Mouse (Mus musculus): Measurements from ENCODE around the gene Slc6a3. TPM values are rescaled to one million over a fixed set of nuclear protein-coding genes. Genes with fewer than 3 reads are reported as not detected.

The Slc6a3 gene
- polyA plus RNA-seq, 1 experiment, result 0.08 TPM

DNA sequence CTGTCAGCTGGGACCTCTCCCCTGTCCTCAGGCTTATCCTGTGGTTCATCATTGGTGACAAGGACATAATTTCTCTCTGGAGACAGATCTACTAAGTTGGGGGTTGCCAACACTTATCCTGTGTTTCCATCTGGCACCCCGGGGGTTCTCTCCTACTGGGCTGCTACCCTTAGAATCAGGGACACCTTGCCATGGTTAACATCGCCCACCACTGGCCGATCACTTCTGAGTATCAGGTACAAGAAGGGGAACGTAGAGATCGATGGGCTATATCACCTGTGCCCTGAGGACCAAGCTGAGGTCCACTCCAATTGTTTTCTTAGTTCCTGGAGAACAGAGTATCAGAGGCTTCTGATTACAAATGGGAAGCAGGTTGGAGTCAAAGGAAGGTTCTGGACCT is 27.7 kb downstream of the Slc6a3 start:
- TF ChIP-seq POLR2A (IDR thresholded peaks at IDR 0.05; ENCODE audit: extremely low read depth, insufficient read depth, low read length) (no peak), CTCF (IDR thresholded peaks at IDR 0.05; ENCODE audit: extremely low read depth, insufficient read depth, low read length) (no peak)
- Histone ChIP-seq H3K4me3 (ENCODE audit: insufficient read depth, low read length) (no peak overlapping the region), H3K27ac (ENCODE audit: insufficient read depth, low read length) (no peak overlapping the region), H3K4me1 (ENCODE audit: control insufficient read depth, insufficient read depth, low read length) (no peaks in the 10 kb centered on the region)

GRCm38 (mm10) chr13:73575051-73575450 is 38.5 kb downstream of the Slc6a3 start:
- H3K4me3 ChIP-seq (ENCODE audit: insufficient read depth, low read length), result no peak overlapping the region
- no peaks in the 10 kb centered on the region for H3K4me1 ChIP-seq (ENCODE audit: control insufficient read depth, insufficient read depth, low read length)
- H3K27ac ChIP-seq (ENCODE audit: insufficient read depth, low read length), result no peak overlapping the region
- no peak for TF ChIP-seq POLR2A (IDR thresholded peaks at IDR 0.05; ENCODE audit: extremely low read depth, insufficient read depth, low read length)
- no peak for TF ChIP-seq CTCF (IDR thresholded peaks at IDR 0.05; ENCODE audit: extremely low read depth, insufficient read depth, low read length)

GRCm38 (mm10) chr13:73577277-73577676 is 40.7 kb downstream of the Slc6a3 start:
- TF ChIP-seq POLR2A (IDR thresholded peaks at IDR 0.05; ENCODE audit: extremely low read depth, insufficient read depth, low read length), result no peak
- TF ChIP-seq CTCF (IDR thresholded peaks at IDR 0.05; ENCODE audit: extremely low read depth, insufficient read depth, low read length), result no peak
- no peak overlapping the region for H3K4me3 ChIP-seq (ENCODE audit: insufficient read depth, low read length)
- no peaks in the 10 kb centered on the region for H3K4me1 ChIP-seq (ENCODE audit: control insufficient read depth, insufficient read depth, low read length)
- no peak overlapping the region for H3K27ac ChIP-seq (ENCODE audit: insufficient read depth, low read length)

DNA sequence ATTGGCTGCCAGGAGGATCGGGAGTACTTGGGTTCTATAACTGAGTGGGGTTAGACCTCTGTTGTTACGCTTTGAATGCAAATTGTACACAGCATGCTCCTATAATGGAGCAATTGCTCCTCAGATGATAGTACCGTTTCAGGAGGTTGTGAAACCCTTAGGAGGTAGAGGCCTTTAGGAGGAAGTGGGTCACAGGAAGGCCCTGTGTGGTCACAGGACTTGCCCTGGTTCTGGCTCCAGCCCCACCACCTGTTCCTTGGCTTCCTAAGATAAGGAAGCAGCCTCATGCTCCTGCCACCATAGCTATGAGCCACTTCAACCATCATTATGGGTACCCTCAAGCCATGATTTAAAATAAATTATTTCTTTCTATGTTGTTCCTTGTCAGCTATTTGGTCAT is 54.9 kb downstream of the Slc6a3 start:
- TF ChIP-seq CTCF (IDR thresholded peaks at IDR 0.05; ENCODE audit: extremely low read depth, insufficient read depth, low read length) (no peak), POLR2A (IDR thresholded peaks at IDR 0.05; ENCODE audit: extremely low read depth, insufficient read depth, low read length) (no peak)
- no peaks in the 10 kb centered on the region for H3K4me1 ChIP-seq (ENCODE audit: control insufficient read depth, insufficient read depth, low read length)

GRCm38 (mm10) chr13:73592546-73592945 is 56.0 kb downstream of the Slc6a3 start:
- H3K4me3 ChIP-seq (ENCODE audit: insufficient read depth, low read length), result no peak overlapping the region
- H3K4me1 ChIP-seq (ENCODE audit: control insufficient read depth, insufficient read depth, low read length), result no peaks in the 10 kb centered on the region
- TF ChIP-seq CTCF (IDR thresholded peaks at IDR 0.05; ENCODE audit: extremely low read depth, insufficient read depth, low read length) (no peak), POLR2A (IDR thresholded peaks at IDR 0.05; ENCODE audit: extremely low read depth, insufficient read depth, low read length) (no peak)
- no peak overlapping the region for H3K27ac ChIP-seq (ENCODE audit: insufficient read depth, low read length)

More for the DNA sequence above, 54.9 kb downstream of the Slc6a3 start:
- Histone ChIP-seq H3K4me3 (ENCODE audit: insufficient read depth, low read length) (no peak overlapping the region), H3K27ac (ENCODE audit: insufficient read depth, low read length) (no peak overlapping the region)

DNA sequence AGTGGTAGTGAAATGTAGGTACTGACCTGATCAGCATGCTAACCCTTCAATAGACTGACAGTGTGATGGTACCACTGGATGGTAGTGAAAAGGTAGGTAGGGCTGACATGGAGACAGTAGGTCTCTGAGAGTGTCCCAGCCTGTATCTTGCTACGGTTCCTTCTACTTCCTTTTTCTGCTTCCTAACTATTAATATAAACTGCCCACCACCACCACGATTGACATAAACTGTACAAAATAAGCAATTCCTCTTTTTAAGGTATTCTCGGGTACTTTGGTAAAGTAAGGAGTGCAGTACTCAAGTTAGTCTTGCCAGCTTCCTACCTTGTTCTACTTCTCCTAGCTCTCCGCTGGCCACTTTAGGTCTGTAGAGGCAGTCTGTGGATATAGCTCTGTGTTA is 59.7 kb downstream of the Slc6a3 start:
- Histone ChIP-seq H3K4me1 (ENCODE audit: control insufficient read depth, insufficient read depth, low read length) (no peaks in the 10 kb centered on the region), H3K4me3 (ENCODE audit: insufficient read depth, low read length) (no peak overlapping the region), H3K27ac (ENCODE audit: insufficient read depth, low read length) (no peak overlapping the region)
- TF ChIP-seq POLR2A (IDR thresholded peaks at IDR 0.05; ENCODE audit: extremely low read depth, insufficient read depth, low read length), result no peak
- TF ChIP-seq CTCF (IDR thresholded peaks at IDR 0.05; ENCODE audit: extremely low read depth, insufficient read depth, low read length), result no peak

DNA sequence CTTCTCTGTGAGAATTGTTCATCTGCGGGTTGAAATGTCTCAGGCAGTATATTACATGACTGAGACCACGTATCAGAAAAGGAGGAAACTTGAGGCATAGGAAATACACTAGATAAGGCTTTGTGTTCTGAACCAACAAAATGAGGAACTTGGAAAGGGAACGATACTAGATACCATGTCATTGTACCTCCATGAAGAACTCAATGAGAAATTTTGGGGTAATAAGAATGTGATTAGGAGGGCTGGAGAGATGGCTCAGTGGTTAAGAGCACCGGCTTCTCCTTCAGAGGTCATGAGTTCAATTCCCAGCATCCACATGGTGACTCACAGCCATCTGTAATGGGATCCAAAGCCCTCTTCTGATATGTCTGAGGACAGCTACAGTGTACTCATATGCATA is 63.7 kb downstream of the Slc6a3 start:
- no peak for TF ChIP-seq POLR2A (IDR thresholded peaks at IDR 0.05; ENCODE audit: extremely low read depth, insufficient read depth, low read length)
- no peak for TF ChIP-seq CTCF (IDR thresholded peaks at IDR 0.05; ENCODE audit: extremely low read depth, insufficient read depth, low read length)
- no peak overlapping the region for H3K4me3 ChIP-seq (ENCODE audit: insufficient read depth, low read length)
- peaks cover 6% of the 10 kb centered on the region for H3K4me1 ChIP-seq (ENCODE audit: control insufficient read depth, insufficient read depth, low read length)
- H3K27ac ChIP-seq (ENCODE audit: insufficient read depth, low read length), result no peak overlapping the region

DNA sequence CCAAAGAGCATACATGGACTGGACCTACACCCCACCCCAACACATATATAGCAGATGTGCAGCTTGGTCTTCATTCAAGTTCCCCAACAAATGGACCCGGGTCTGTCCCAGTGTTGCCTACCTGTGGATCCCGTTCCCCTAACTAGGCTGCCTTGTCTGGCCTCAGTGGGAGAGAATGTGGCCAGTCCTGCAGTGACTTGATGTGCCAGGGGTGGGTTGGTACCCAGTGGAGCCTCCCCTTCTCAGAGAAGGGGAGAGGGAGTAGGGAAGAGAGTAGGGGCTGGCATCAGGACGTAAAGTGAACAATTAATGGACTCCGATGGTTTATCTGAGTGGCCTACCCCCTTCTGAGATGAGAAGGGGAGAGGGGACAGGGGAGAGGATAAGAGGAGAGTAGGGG is 66.5 kb downstream of the Slc6a3 start:
- peaks cover 7% of the 10 kb centered on the region for H3K4me1 ChIP-seq (ENCODE audit: control insufficient read depth, insufficient read depth, low read length)
- H3K4me3 ChIP-seq (ENCODE audit: insufficient read depth, low read length), result peak overlapping the region; percentile 93
- TF ChIP-seq CTCF (IDR thresholded peaks at IDR 0.05; ENCODE audit: extremely low read depth, insufficient read depth, low read length), result no peak
- TF ChIP-seq POLR2A (IDR thresholded peaks at IDR 0.05; ENCODE audit: extremely low read depth, insufficient read depth, low read length), result no peak
- no peak overlapping the region for H3K27ac ChIP-seq (ENCODE audit: insufficient read depth, low read length)

DNA sequence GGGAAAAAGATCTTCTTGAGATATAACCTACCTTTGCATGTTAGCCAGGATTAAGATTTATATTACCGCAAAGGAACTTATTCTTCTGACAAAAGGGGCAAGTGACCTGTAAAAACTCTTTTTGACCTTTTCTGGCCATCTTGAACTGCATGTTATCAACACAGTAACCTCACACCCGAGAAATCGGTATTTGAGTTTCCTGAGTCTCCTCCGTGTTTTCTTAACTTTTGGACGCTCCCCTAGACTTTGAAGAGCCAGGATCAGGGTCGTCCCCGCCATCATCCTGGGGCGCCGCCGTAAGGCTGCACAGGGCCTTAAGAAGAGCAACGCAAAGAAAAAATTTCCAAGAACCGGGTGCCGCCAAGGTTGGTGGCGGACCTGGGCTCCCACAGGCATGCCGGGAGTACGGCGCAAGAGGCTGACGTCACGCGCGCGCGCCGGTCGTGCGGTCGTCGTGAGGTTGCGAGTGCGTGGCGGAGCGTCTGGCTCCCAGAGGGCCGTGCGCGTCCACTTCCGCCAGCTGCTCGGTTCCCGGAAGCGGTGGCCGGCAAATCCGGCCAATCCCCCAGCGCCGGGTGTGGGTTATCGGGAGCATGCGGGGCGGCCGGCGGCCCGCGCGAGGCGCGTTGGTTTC is 67.1 kb downstream of the Slc6a3 start, which contains the start of gene Clptm1l:
Clptm1l (plus strand) TSS at position 485 of the 634 bp plus-strand sequence.
- H3K27ac ChIP-seq (ENCODE audit: insufficient read depth, low read length), result peak within 1 kb of the TSS; percentile 78
- peak; percentile 80 for TF ChIP-seq POLR2A (IDR thresholded peaks at IDR 0.05; ENCODE audit: extremely low read depth, insufficient read depth, low read length)
- TF ChIP-seq CTCF (IDR thresholded peaks at IDR 0.05; ENCODE audit: extremely low read depth, insufficient read depth, low read length), result no peak
- peaks cover 7% of the 10 kb centered on the region for H3K4me1 ChIP-seq (ENCODE audit: control insufficient read depth, insufficient read depth, low read length)
- peak within 1 kb of the TSS; percentile 93 for H3K4me3 ChIP-seq (ENCODE audit: insufficient read depth, low read length)

DNA sequence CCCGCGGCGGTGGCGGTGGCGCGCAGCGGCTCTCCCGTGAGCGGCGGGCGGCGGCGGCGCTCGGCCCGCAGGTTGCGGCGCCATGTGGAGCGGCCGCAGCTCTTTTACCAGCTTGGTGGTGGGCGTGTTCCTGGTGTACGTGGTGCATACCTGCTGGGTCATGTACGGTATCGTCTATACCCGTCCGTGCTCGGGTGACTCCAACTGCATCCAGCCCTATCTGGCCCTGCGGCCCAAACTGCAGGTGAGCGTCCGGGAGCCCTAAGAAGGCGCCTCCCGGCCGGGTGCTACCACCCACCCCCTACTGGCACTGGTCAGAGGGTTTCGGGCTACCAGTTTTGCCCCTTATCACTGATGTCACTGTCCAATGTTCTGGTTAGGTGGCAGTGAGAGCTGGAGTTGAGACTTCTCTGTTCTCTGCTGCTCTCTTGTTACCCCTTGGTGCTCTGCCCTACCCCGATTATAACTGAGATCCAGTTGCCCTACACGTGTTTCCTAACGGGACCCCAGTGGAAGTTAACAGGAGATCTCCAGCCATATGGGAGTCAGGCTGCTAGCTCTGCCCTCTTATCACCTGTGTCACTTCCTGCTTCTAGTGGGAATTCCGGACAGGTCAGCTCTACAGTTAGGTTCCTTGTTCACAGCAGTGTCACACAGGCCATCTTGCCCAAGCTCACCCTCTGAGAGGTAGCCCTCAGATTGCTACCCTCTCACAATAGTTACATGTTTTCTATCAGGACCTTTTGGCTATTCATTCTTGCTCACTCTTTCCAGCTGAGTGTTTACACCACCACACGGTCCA is 67.8 kb downstream of the Slc6a3 start:
- peaks cover 7% of the 10 kb centered on the region for H3K4me1 ChIP-seq (ENCODE audit: control insufficient read depth, insufficient read depth, low read length)
- TF ChIP-seq CTCF (IDR thresholded peaks at IDR 0.05; ENCODE audit: extremely low read depth, insufficient read depth, low read length), result no peak
- TF ChIP-seq POLR2A (IDR thresholded peaks at IDR 0.05; ENCODE audit: extremely low read depth, insufficient read depth, low read length), result no peak
- H3K4me3 ChIP-seq (ENCODE audit: insufficient read depth, low read length), result peak overlapping the region; percentile 93
- no peak overlapping the region for H3K27ac ChIP-seq (ENCODE audit: insufficient read depth, low read length)

Measured in cortical plate, adult 2 months (tissue).